Mouse (Mus musculus) left cerebral cortex, adult 11 months (tissue): ENCODE results near the gene Alppl2.

Experiments used
- DNase-seq: peaks from one replicate; pipeline ENCODE4 v3.0.0; 2022; ENCODE audit warnings: low spot score

Alppl2 gene

GRCm38 (mm10) chr1:87089828-87090227 is at the start of gene Alppl2:
Gene Alppl2, minus strand, starts transcription at chr1:87089928.
- no peak for DNase-seq

DNA sequence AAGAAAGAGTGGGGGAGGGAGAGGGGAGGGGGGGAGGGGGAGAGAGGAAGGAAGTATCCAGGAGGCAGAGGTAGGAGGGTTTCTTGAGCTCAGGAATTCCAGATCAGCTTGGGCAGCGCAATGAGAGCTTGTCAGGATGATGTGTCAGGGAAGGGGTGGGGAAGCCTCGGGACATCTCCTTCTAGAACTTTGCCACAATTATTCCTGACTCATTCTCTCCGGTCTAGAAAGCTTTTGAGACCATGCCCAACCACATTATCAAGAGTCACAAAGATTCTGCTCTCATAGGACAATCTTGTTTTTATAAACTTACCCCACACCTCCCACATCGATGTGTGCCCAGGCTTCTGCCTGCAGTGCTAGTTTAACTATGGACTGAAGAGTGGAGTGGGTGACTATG is 42.1 kb upstream of the Alppl2 start:
- no peak for DNase-seq

- peak; percentile 8 for DNase-seq
These were observed 37.7 kb upstream of the Alppl2 start for GRCm38 (mm10) chr1:87127206-87128030.

GRCm38 (mm10) chr1:87124673-87125072 is 34.9 kb upstream of the Alppl2 start, which contains the start of gene Akp3:
Gene Akp3, plus strand, starts transcription at chr1:87124973.
- no peak for DNase-seq

DNA sequence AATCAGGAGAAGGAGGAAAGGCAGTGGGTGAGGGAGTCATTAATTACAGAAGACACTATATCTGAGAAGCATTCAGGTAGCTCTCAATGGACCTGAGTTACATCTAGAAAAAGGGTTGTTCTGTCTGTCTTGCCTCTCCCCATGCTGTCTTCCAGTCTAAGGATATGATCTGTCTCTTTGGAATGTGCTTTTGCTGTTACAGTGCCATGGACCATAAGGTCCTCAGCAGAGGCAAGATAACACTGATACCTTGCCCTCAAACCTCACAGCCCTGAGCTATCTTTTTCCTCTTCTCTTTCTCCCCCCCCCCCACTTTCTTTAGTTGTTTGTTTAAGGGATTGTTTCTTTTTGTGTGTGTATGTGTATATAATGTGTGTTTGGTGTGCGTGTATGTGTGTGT is 25.1 kb upstream of the Alppl2 start:
- DNase-seq, result no peak

GRCm38 (mm10) chr1:87111719-87112354 is 22.1 kb upstream of the Alppl2 start:
- no peak for DNase-seq

- no peak for DNase-seq
These were observed 18.8 kb upstream of the Alppl2 start for GRCm38 (mm10) chr1:87108564-87108963.

GRCm38 (mm10) chr1:87106536-87106935 is 16.8 kb upstream of the Alppl2 start:
- no peak for DNase-seq

DNA sequence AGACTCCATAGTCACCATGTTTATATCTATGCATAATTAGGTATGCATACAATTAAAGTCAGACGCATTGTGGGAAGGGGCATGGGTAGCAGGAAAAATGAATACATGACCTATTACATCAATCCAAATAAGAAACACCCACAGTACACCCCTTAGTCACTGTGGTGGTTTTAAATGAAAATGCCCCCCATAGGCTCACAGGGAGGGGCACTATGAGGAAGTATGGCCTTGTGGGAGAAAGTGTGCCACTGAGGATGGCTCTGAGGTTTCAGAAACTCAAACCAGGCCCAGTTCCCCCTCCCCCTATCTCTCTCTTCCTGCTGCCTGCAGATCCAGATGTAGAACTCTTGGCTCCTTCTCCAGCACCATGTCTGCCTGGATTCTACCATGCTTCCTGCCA is 14.2 kb upstream of the Alppl2 start:
- no peak for DNase-seq

DNA sequence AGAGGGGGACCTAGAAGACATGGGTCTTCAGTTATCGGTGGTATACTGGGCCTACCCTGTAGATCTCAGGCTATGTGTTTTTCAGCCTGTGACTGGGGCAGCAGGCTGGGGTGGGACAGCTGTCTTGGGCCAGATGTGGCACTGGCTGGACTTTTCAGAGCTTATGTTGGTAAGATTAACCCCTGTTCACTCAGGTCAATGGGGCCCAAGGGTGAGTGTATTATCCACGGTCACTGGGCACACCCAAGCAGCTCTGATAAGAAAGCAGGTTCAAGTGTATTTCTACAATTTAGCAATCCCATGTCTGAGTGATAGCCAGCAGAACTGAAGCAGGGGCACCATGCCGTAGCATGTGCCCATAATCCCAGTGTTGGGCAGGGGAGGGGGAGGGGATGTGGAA is 12.4 kb upstream of the Alppl2 start:
- no peak for DNase-seq

DNA sequence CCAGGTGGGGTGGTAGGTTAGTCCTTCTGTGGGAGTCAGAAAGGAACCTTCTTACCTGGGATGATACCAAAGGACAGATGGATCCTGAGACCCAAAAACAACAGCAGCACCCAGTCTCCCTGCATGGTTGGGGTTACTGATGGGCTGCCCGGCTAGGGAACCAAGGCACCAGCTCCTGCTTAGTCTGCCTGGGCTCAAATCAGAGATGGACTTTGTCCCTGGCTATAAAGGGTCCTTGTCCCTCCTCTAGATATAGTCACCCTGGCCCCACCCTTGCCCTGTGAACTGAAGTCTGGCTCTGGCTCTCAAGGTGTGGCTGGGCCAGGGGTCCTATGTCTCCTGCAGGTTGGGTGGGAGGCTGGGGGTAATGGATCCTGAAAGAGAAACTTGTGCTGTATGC is 11.7 kb upstream of the Alppl2 start, which contains the start of gene Alpi:
Gene Alpi (minus strand): TSS at position 196 of the 400 bp plus-strand sequence.
- no peak for DNase-seq

DNA sequence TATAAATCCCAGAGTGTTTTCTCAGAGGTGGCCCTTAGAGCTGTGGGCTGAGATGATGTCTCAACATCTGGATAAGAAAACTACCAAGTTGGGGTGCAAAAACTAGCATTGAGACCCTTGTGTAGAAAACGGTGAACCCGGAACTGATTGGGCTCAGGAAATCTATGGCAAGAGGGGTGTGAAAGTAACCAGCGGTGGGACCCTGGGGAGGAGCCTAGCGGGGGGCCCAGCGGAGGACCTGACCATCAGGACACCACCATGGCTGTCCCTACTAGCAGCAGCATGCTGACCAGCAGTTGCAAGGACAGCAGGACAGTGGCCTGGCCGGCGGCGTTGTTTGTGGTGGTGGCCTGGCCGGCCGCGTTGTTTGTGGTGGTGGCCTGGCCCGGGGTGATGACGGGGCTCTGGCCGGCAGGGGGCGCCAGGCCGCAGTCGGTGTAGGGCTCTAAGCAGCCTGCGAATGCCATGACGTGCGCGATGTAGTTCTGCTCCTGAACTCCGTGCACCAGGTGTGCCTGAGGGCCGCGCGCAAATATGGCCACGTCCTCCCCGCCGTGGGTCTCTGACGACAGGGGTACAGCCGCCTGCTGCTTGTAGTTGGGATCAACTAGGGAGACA is 8.7 kb upstream of the Alppl2 start:
- peak; percentile 12 for DNase-seq

GRCm38 (mm10) chr1:87095642-87096041 is 5.9 kb upstream of the Alppl2 start:
- no peak for DNase-seq

- DNase-seq, result no peak
These were observed 477 bp downstream of the Alppl2 start for GRCm38 (mm10) chr1:87089251-87089650.

DNA sequence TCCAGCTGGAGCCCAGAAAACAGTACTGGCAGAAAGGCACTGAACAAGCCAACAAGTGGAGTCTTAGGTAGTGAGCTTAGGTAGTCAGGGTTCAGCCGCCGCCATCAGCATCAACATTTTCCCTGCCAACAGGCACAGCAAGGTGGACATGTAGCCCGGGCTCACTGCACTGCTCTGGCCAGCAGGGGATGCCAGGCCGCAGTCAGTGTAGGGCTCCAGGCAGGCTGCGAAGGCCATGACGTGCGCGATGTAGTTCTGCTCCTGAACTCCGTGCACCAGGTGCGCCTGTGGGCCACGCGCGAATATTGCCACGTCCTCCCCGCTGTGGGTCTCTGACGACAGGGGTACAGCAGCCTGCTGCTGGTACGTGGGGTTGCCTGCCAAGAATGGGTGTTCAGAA is 2.8 kb downstream of the Alppl2 start:
- no peak for DNase-seq

DNA sequence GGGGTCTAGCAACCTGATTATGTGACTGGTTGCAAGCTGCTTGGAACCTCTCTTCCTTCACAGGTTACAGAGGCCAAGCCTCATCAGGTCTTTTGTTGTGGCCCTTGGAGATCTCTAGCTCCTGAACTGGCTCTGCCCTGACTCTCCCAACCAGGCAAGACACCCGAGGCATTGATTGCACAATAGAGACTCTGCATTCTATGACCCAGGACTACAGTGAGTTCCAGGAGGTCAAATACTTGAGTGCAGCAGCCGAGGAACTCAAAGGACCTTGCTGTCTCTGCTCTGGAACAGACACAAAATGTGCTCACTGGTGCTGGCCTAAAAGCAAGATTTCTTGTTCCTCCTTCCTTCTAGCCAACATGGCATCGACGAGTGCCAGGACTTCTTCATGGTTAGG is 3.5 kb downstream of the Alppl2 start:
- DNase-seq, result no peak

GRCm38 (mm10) chr1:87073776-87074175 is 16.0 kb downstream of the Alppl2 start:
- DNase-seq, result no peak

DNA sequence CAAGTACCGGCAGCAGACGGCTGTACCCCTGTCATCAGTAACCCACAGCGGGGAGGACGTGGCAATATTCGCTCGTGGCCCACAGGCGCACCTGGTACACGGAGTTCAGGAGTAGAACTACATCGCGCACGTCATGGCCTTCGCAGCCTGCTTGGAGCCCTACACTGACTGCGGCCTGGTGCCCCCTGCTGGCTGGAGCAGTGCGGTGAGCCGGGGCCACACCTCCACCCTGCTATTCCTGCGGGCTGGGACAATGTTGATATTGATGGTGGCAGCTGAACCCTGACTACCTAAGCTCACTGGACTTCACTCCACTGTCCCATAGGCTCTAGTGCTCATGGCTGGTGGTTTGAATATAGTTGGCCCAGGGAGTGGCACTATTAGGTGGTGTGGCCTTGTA is 19.0 kb downstream of the Alppl2 start:
- DNase-seq, result no peak

DNA sequence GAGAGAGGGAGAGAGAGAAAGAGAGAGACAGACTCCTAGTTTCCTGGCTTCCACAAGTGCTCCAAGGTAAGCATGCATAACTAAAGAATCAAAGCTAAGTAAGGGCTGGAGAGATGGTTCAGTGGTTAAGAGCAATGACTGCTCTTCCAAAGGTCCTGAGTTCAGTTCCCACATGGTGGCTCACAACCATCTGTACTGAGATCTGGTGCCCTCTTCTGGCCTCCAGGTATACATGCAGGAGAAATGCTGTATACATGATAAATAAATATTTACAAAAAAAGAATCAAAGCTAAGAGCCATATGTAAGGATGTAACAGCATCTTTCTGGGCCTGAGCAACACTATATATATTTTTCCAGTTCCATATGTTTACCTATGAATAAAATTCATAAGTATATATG is 28.8 kb downstream of the Alppl2 start:
- DNase-seq, result no peak

- no peak for DNase-seq
These were observed 30.6 kb downstream of the Alppl2 start for GRCm38 (mm10) chr1:87059042-87059665.

DNA sequence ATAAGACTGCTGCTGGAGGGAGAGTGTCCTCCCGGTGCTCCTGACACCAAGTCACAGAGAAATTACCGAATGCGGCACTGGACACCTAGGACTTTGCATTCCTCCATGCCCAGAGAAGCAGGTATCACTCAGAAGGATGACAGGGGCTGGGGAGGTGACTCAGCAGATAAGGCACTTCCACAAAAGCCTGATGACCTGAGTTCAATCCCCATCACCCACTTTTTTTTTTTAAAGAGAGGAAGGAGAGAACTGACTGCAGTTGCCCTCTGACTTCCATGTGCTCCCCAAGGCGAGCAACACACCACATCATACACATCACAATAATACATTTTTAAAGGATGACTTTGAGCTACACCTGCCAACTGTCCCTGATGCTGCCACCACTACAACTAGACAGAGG is 32.7 kb downstream of the Alppl2 start:
- no peak for DNase-seq

DNA sequence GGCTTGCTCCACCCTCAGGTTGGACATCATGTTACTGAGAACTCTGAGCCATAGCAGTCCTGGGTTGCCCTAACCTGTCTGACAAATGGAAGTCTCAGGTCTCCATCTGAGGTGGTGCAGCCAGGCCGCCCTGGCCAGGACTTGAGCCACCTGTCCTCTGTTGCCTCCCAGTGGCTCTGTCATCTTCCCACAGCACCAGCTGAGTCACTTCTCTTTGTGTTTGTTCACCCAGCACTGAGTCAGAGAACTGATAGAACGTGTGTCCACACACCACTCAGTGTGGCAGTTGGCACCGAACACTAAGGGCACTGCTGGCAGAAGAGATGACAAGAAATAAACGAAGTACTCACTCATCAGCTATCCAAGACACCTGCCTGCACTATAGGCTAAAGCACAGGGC is 38.4 kb downstream of the Alppl2 start:
- no peak for DNase-seq

DNA sequence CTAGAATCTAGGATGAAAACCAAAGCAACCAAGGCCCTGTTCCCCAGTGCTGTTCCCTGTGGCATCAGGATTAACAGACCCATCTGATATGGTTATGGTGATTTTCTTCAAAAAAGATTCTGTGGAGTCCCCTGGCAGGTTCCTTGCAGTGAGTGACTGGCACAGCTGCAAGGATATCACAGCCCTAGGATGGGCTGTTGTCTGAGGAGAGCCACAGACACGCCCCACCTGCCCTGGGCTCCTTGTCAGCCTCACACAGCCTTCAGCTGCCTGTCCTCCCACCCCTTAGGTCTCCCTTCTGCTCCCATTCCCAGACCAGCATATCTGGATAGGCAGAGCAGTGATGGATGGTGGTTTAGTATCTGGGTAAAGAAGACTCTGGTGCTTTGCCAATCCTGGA is 39.0 kb downstream of the Alppl2 start:
- DNase-seq, result no peak
